Mouse (Mus musculus): ENCODE data around the gene Prss35. TPM values are rescaled to one million over a fixed set of nuclear protein-coding genes. Genes with fewer than 3 reads are reported as not detected.

The Prss35 gene
- polyA plus RNA-seq, 1 experiment from 2014 or later, result 0.54 TPM

GRCm38 (mm10) chr9:86781426-86781825 lies 38.0 kb downstream of the Prss35 start:
- Histone ChIP-seq H3K27me3 (ENCODE audit: insufficient read depth, poor library complexity, severe bottlenecking) (no peaks in the 10 kb centered on the region), H3K9me3 (no peaks in the 10 kb centered on the region), H3K4me1 (replicated peaks) (no peaks in the 10 kb centered on the region), H3K27ac (no peak overlapping the region), H3K4me3 (no peak overlapping the region), H3K36me3 (no peaks in the 10 kb centered on the region)
- WGBS, result 88% methylated on average over 4 of the region's 4 CpGs
- no peak for DNase-seq (ENCODE audit: low spot score)

GRCm38 (mm10) chr9:86782836-86783235 lies 39.4 kb downstream of the Prss35 start:
- H3K4me3 ChIP-seq, result no peak overlapping the region

GRCm38 (mm10) chr9:86789186-86789585 lies 45.7 kb downstream of the Prss35 start:
- Histone ChIP-seq H3K36me3 (no peaks in the 10 kb centered on the region), H3K4me1 (replicated peaks) (no peaks in the 10 kb centered on the region), H3K4me3 (no peak overlapping the region), H3K27ac (no peak overlapping the region), H3K9me3 (no peaks in the 10 kb centered on the region), H3K27me3 (ENCODE audit: insufficient read depth, poor library complexity, severe bottlenecking) (no peaks in the 10 kb centered on the region)
- no peak for DNase-seq (ENCODE audit: low spot score)
- WGBS, result 90% methylated on average over 6 of the region's 6 CpGs

More at GRCm38 (mm10) chr9:86782836-86783235, 39.4 kb downstream of the Prss35 start:
- no peaks in the 10 kb centered on the region for H3K9me3 ChIP-seq
- no peaks in the 10 kb centered on the region for H3K36me3 ChIP-seq
- no peak for DNase-seq (ENCODE audit: low spot score)
- H3K27ac ChIP-seq, result no peak overlapping the region
- no peaks in the 10 kb centered on the region for H3K27me3 ChIP-seq (ENCODE audit: insufficient read depth, poor library complexity, severe bottlenecking)
- no peaks in the 10 kb centered on the region for H3K4me1 ChIP-seq (replicated peaks)
- WGBS, result 92% methylated on average over 2 of the region's 2 CpGs

- Histone ChIP-seq H3K4me1 (replicated peaks) (no peaks in the 10 kb centered on the region), H3K9me3 (no peaks in the 10 kb centered on the region), H3K27ac (no peak overlapping the region), H3K36me3 (no peaks in the 10 kb centered on the region), H3K27me3 (ENCODE audit: insufficient read depth, poor library complexity, severe bottlenecking) (no peaks in the 10 kb centered on the region), H3K4me3 (no peak overlapping the region)
- WGBS, result 81% methylated on average over 7 of the region's 7 CpGs
- no peak for DNase-seq (ENCODE audit: low spot score)
These were observed 48.5 kb downstream of the Prss35 start for GRCm38 (mm10) chr9:86791927-86792326.

- Histone ChIP-seq H3K27me3 (ENCODE audit: insufficient read depth, poor library complexity, severe bottlenecking) (no peaks in the 10 kb centered on the region), H3K36me3 (no peaks in the 10 kb centered on the region), H3K4me1 (replicated peaks) (0 out of 2 replicates have a peak, but pooled peaks cover 3% of the 10 kb centered on the region), H3K27ac (no peak overlapping the region), H3K4me3 (no peak overlapping the region), H3K9me3 (no peaks in the 10 kb centered on the region)
- DNase-seq (ENCODE audit: low spot score), result no peak
- 75% methylated on average over 3 of the region's 3 CpGs for WGBS
These were observed 51.8 kb downstream of the Prss35 start for GRCm38 (mm10) chr9:86795236-86795635.

- 0 out of 2 replicates have a peak, but pooled peaks cover 3% of the 10 kb centered on the region for H3K4me1 ChIP-seq (replicated peaks)
- no peaks in the 10 kb centered on the region for H3K9me3 ChIP-seq
- 91% methylated on average over 4 of the region's 4 CpGs for WGBS
- no peaks in the 10 kb centered on the region for H3K27me3 ChIP-seq (ENCODE audit: insufficient read depth, poor library complexity, severe bottlenecking)
- H3K36me3 ChIP-seq, result no peaks in the 10 kb centered on the region
- no peak for DNase-seq (ENCODE audit: low spot score)
- no peak overlapping the region for H3K27ac ChIP-seq
- H3K4me3 ChIP-seq, result no peak overlapping the region
These were observed 54.1 kb downstream of the Prss35 start for GRCm38 (mm10) chr9:86797553-86797952.

- H3K4me3 ChIP-seq, result no peak overlapping the region
- DNase-seq (ENCODE audit: low spot score), result no peak
- H3K4me1 ChIP-seq (replicated peaks), result 0 out of 2 replicates have a peak, but pooled peaks cover 3% of the 10 kb centered on the region
- WGBS, result 89% methylated on average over 5 of the region's 5 CpGs
- H3K27ac ChIP-seq, result no peak overlapping the region
- no peaks in the 10 kb centered on the region for H3K36me3 ChIP-seq
- H3K27me3 ChIP-seq (ENCODE audit: insufficient read depth, poor library complexity, severe bottlenecking), result no peaks in the 10 kb centered on the region
- no peaks in the 10 kb centered on the region for H3K9me3 ChIP-seq
These were observed 54.7 kb downstream of the Prss35 start for GRCm38 (mm10) chr9:86798129-86798528.

- WGBS, result 48% methylated on average over 7 of the region's 7 CpGs
- H3K36me3 ChIP-seq, result no peaks in the 10 kb centered on the region
- 0 out of 2 replicates have a peak overlapping the region, but pooled peaks have one; percentile 12 for H3K27ac ChIP-seq
- H3K4me3 ChIP-seq, result no peak overlapping the region
- H3K4me1 ChIP-seq (replicated peaks), result 0 out of 2 replicates have a peak, but pooled peaks cover 3% of the 10 kb centered on the region
- no peak for DNase-seq (ENCODE audit: low spot score)
- H3K9me3 ChIP-seq, result no peaks in the 10 kb centered on the region
- no peaks in the 10 kb centered on the region for H3K27me3 ChIP-seq (ENCODE audit: insufficient read depth, poor library complexity, severe bottlenecking)
These were observed 55.2 kb downstream of the Prss35 start for GRCm38 (mm10) chr9:86798686-86799085.

GRCm38 (mm10) chr9:86799099-86799498 lies 55.6 kb downstream of the Prss35 start:
- H3K4me3 ChIP-seq, result no peak overlapping the region
- 88% methylated on average over 7 of the region's 7 CpGs for WGBS

GRCm38 (mm10) chr9:86800600-86801163 lies 57.2 kb downstream of the Prss35 start:
- H3K36me3 ChIP-seq, result no peaks in the 10 kb centered on the region
- 28% methylated on average over 3 of the region's 3 CpGs for WGBS
- no peaks in the 10 kb centered on the region for H3K27me3 ChIP-seq (ENCODE audit: insufficient read depth, poor library complexity, severe bottlenecking)
- no peaks in the 10 kb centered on the region for H3K9me3 ChIP-seq
- H3K27ac ChIP-seq, result no peak overlapping the region
- 0 out of 2 replicates have a peak, but pooled peaks cover 3% of the 10 kb centered on the region for H3K4me1 ChIP-seq (replicated peaks)
- H3K4me3 ChIP-seq, result no peak overlapping the region
- peak; percentile 23 for DNase-seq (ENCODE audit: low spot score)

More at GRCm38 (mm10) chr9:86799099-86799498, 55.6 kb downstream of the Prss35 start:
- no peak overlapping the region for H3K27ac ChIP-seq
- no peaks in the 10 kb centered on the region for H3K9me3 ChIP-seq
- H3K36me3 ChIP-seq, result no peaks in the 10 kb centered on the region
- no peaks in the 10 kb centered on the region for H3K27me3 ChIP-seq (ENCODE audit: insufficient read depth, poor library complexity, severe bottlenecking)
- H3K4me1 ChIP-seq (replicated peaks), result 0 out of 2 replicates have a peak, but pooled peaks cover 3% of the 10 kb centered on the region
- no peak for DNase-seq (ENCODE audit: low spot score)

Other genes starting within 250 kb of the Prss35 start
- 38.9 and 39.1 TPM in 2 replicates for gene Pgm3, start 171.8 kb upstream of the Prss35 start, polyA plus RNA-seq (2016; fragmentation: Nextera tagmentation; extraction: Ambion mirVana)
- 4.6 and 5.7 TPM in 2 replicates for gene Rwdd2a, start 171.7 kb upstream of the Prss35 start, polyA plus RNA-seq (2016; fragmentation: Nextera tagmentation; extraction: Ambion mirVana)
- 9.8 and 12.4 TPM in 2 replicates for gene Me1, start 47.7 kb upstream of the Prss35 start, polyA plus RNA-seq (2016; fragmentation: Nextera tagmentation; extraction: Ambion mirVana)
- gene Snap91, start 137.0 kb downstream of the Prss35 start, polyA plus RNA-seq (2016; fragmentation: Nextera tagmentation; extraction: Ambion mirVana), result 8.2 and 17.5 TPM in 2 replicates

Data from hindbrain, embryonic 10.5 days (tissue).